ENCODE assay signal across 13 mouse cellular contexts in genomic region chr14:117879313-117879712, GRCm38 (mm10).
A peak's percentile ranks its signal among the peaks of the same experiment; 100 is the strongest.
DNase-seq lines count a peak whose midpoint lies in the region; ATAC-seq and TF ChIP-seq lines count a peak whose summit lies in the region.
"Had no signal": no experiment of that assay in that cellular context is flagged by ENCODE, and none has a peak within 500 bp of the region (broad histone marks: within the 10 kb centered on the region; RNA-seq: fewer than 3 reads in every experiment).

No protein-coding gene starts in this region.

- H3K27ac ChIP-seq in heart, embryonic 10.5 days, result no peak overlapping the region
- no peak overlapping the region for H3K27ac ChIP-seq in liver, adult 2 months (replicated peaks; ENCODE audit: insufficient read depth, low read depth, low read length)
- H3K27ac ChIP-seq in liver, embryonic 12.5 days, result no peak overlapping the region
- no peak overlapping the region for H3K27ac ChIP-seq in liver, embryonic 14.5 days
- H3K27ac ChIP-seq: liver, embryonic 15.5 days; neural tube, embryonic 12.5 days had no signal

- DNase-seq in heart, embryonic 10.5 days (ENCODE audit: low spot score), result peak; percentile 64
- DNase-seq in heart, postnatal 36 days, result no peak
- no peak for DNase-seq in liver, adult 2 months (ENCODE audit: extremely low read depth, low read depth, low spot score)
- DNase-seq in adrenal gland, postnatal 36 days, result peak; percentile 44 to 59
- no peak for DNase-seq in liver, embryonic 14.5 days (ENCODE audit: low read depth in 3 of 3, low spot score in 3 of 3)
- no peak for DNase-seq in layer of hippocampus, postnatal 10 days (ENCODE audit: low spot score in 2 of 2)
- DNase-seq: gastrocnemius, postnatal 25 days; thymus, postnatal 14 days had no signal

- no peaks in the 10 kb centered on the region for H3K27me3 ChIP-seq in heart, embryonic 10.5 days (ENCODE audit: insufficient read depth, poor library complexity, severe bottlenecking)
- no peaks in the 10 kb centered on the region for H3K27me3 ChIP-seq in liver, adult 2 months (ENCODE audit: control insufficient read depth, insufficient read depth, low read length)
- H3K27me3 ChIP-seq in liver, embryonic 12.5 days (replicated peaks), result no peaks in the 10 kb centered on the region
- H3K27me3 ChIP-seq in liver, embryonic 14.5 days (ENCODE audit: control insufficient read depth, insufficient read depth, low read length), result no peaks in the 10 kb centered on the region
- H3K27me3 ChIP-seq: CH12.LX; liver, embryonic 15.5 days; neural tube, embryonic 12.5 days had no signal

- intact Hi-C loops in heart, postnatal 36 days (cut with DNase I), result no loop called here

- H3K9me3 ChIP-seq in heart, embryonic 10.5 days, result no peaks in the 10 kb centered on the region
- H3K9me3 ChIP-seq in liver, embryonic 12.5 days (replicated peaks), result 0 out of 2 replicates have a peak, but pooled peaks cover 4% of the 10 kb centered on the region
- no peaks in the 10 kb centered on the region; the same call in 1 of the 2 replicates for H3K9me3 ChIP-seq in liver, embryonic 14.5 days (ENCODE audit: control insufficient read depth, low read length)
- H3K9me3 ChIP-seq: liver, embryonic 15.5 days; neural tube, embryonic 12.5 days had no signal

- no peak for TF ChIP-seq EP300 in liver, embryonic 14.5 days (IDR thresholded peaks at IDR 0.05; ENCODE audit: low read depth)

- no peaks in the 10 kb centered on the region for H3K79me2 ChIP-seq in liver, adult 2 months (ENCODE audit: control insufficient read depth, insufficient read depth, low read length)

- 88% methylated on average over 9 of the region's 9 CpGs for WGBS in heart, embryonic 10.5 days
- WGBS in liver, adult 2 months, result 82% methylated on average over 9 of the region's 9 CpGs
- WGBS in liver, embryonic 12.5 days (ENCODE audit: insufficient replicate concordance), result 81% methylated on average over 9 of the region's 9 CpGs
- WGBS in liver, embryonic 14.5 days (ENCODE audit: insufficient replicate concordance), result 77% methylated on average over 9 of the region's 9 CpGs

- TF ChIP-seq CTCF in liver, adult 2 months (IDR thresholded peaks at IDR 0.05; ENCODE audit: low read depth, low read length), result peak; percentile 7; the same call in 1 of the 2 replicates
- peak; percentile 28; the same call in 1 of the 2 replicates for TF ChIP-seq CTCF in liver, embryonic 14.5 days (IDR thresholded peaks at IDR 0.05; ENCODE audit: low read depth)

- no peak overlapping the region for H3K4me2 ChIP-seq in liver, embryonic 12.5 days
- no peak overlapping the region for H3K4me2 ChIP-seq in liver, embryonic 14.5 days (ENCODE audit: low read depth)
- H3K4me2 ChIP-seq: liver, embryonic 15.5 days; neural tube, embryonic 12.5 days had no signal

- no peak for TF ChIP-seq POLR2A in liver, adult 2 months (IDR thresholded peaks at IDR 0.05; ENCODE audit: extremely low read depth, insufficient read depth, low read length)

- H3K4me1 ChIP-seq in heart, embryonic 10.5 days, result no peaks in the 10 kb centered on the region
- H3K4me1 ChIP-seq in liver, adult 2 months (ENCODE audit: control insufficient read depth, insufficient read depth, low read length), result no peaks in the 10 kb centered on the region
- no peaks in the 10 kb centered on the region for H3K4me1 ChIP-seq in liver, embryonic 12.5 days
- no peaks in the 10 kb centered on the region for H3K4me1 ChIP-seq in liver, embryonic 14.5 days (replicated peaks; ENCODE audit: control insufficient read depth in 2 of 2, insufficient read depth in 2 of 2, low read length in 1 of 2)
- H3K4me1 ChIP-seq: liver, embryonic 15.5 days; neural tube, embryonic 12.5 days had no signal

- no peak overlapping the region for H3K9ac ChIP-seq in liver, adult 2 months (ENCODE audit: low read depth, low read length)
- H3K9ac ChIP-seq in liver, embryonic 12.5 days, result no peak overlapping the region
- no peak overlapping the region for H3K9ac ChIP-seq in liver, embryonic 14.5 days (replicated peaks)
- H3K9ac ChIP-seq: liver, embryonic 15.5 days; neural tube, embryonic 12.5 days had no signal

- no peaks in the 10 kb centered on the region for H3K36me3 ChIP-seq in heart, embryonic 10.5 days
- no peaks in the 10 kb centered on the region for H3K36me3 ChIP-seq in liver, adult 2 months (ENCODE audit: control insufficient read depth, insufficient read depth, low read length)
- H3K36me3 ChIP-seq in liver, embryonic 12.5 days, result no peaks in the 10 kb centered on the region
- H3K36me3 ChIP-seq in liver, embryonic 14.5 days (replicated peaks; ENCODE audit: control insufficient read depth, insufficient read depth, low read depth), result no peaks in the 10 kb centered on the region
- H3K36me3 ChIP-seq: liver, embryonic 15.5 days; neural tube, embryonic 12.5 days had no signal

- H3K4me3 ChIP-seq in heart, embryonic 10.5 days, result no peak overlapping the region
- no peak overlapping the region for H3K4me3 ChIP-seq in liver, adult 2 months (ENCODE audit: insufficient read depth, low read depth, low read length)
- no peak overlapping the region for H3K4me3 ChIP-seq in liver, embryonic 12.5 days
- no peak overlapping the region for H3K4me3 ChIP-seq in liver, embryonic 14.5 days (ENCODE audit: insufficient read depth in 1 of 2, low read depth in 2 of 2, low read length in 2 of 2)
- H3K4me3 ChIP-seq: liver, embryonic 15.5 days; neural tube, embryonic 12.5 days had no signal

- no peak for ATAC-seq in liver, embryonic 12.5 days
- no peak for ATAC-seq in liver, embryonic 14.5 days (ENCODE audit: insufficient read depth)
- ATAC-seq in granulocyte monocyte progenitor cell, adult 5-6 weeks (replicated peaks; ENCODE audit: poor library complexity, severe bottlenecking), result no peak

Comparison
In these comparisons a context has a peak if more than half of its experiments do, and no peak if none do; other contexts are left out.
1. DNase-seq: peak in heart, embryonic 10.5 days (single experiment) and adrenal gland, postnatal 36 days (2 of 2); none in heart, postnatal 36 days (0 of 2), liver, adult 2 months (single experiment), liver, embryonic 14.5 days (0 of 3) and layer of hippocampus, postnatal 10 days (0 of 2).